Mouse (Mus musculus) kidney, adult 8-10 months (tissue): Measurements from ENCODE around the gene Rhov.

ENCODE experiments used
- DNase-seq, 2 experiments: peaks; one replicate each; pipeline ENCODE4 v3.0.0; 2022

Gene Rhov

GRCm38 (mm10) chr2:119237210-119237870, 33.7 kb downstream of the Rhov start, which contains the start of gene Spint1:
TSS of gene Spint1 (plus strand) at chr2:119237362.
- DNase-seq: peak; percentile 68 to 74

- DNase-seq: no peak
Observed at GRCm38 (mm10) chr2:119236682-119237209, 34.3 kb downstream of the Rhov start.

GRCm38 (mm10) chr2:119229775-119230704, 41.0 kb downstream of the Rhov start, which contains the start of gene Ppp1r14d:
TSS of gene Ppp1r14d (minus strand) at chr2:119229906.
- DNase-seq: peak; percentile 45 to 62
